Mouse (Mus musculus) E14TG2a.4 (cell line): ENCODE results near the gene 2900026A02Rik.

Source experiments
- H3K27me3 ChIP-seq: 2 replicates; pipeline ENCODE4 v1.6.1; 2014; ENCODE audit warnings: low read length, control low read depth; ENCODE audit not compliant: insufficient read depth
- H3K36me3 ChIP-seq: 2 replicates; pipeline ENCODE4 v1.6.1; 2014; ENCODE audit warnings: low read length, control low read depth; ENCODE audit not compliant: insufficient read depth
- H3K4me1 ChIP-seq: replicated peaks from 2 replicates; pipeline ENCODE4 v1.6.1; 2014; ENCODE audit warnings: low read depth, low read length, control low read depth
- H3K4me3 ChIP-seq: replicated peaks from 2 replicates; pipeline ENCODE4 v1.5.1; 2014; ENCODE audit warnings: mild to moderate bottlenecking, low read length
- H3K9me3 ChIP-seq: 2 replicates; pipeline ENCODE4 v1.6.1; 2014; ENCODE audit warnings: low read length, control low read depth
- CTCF ChIP-seq: conservative IDR thresholded peaks from 2 replicates; pipeline ENCODE4 v1.5.1; 2014; ENCODE audit warnings: low read length
- NANOG ChIP-seq: IDR thresholded peaks from 2 replicates; pipeline ENCODE4 v1.6.1; 2014; ENCODE audit warnings: borderline replicate concordance, low read length, mixed read lengths
- POU5F1 ChIP-seq: IDR thresholded peaks from 2 replicates; pipeline ENCODE4 v1.6.1; 2014; ENCODE audit warnings: low read length, borderline replicate concordance

2900026A02Rik gene

GRCm38 (mm10) chr5:113121591-113121875, 99.5 kb downstream of the 2900026A02Rik start:
- Histone ChIP-seq H3K36me3 (no peaks in the 10 kb centered on the region), H3K9me3 (no peaks in the 10 kb centered on the region), H3K4me3 (no peak overlapping the region), H3K4me1 (peaks cover 63% of the 10 kb centered on the region), H3K27me3 (no peaks in the 10 kb centered on the region)
- TF ChIP-seq CTCF = no peak
- TF ChIP-seq POU5F1 = no peak
- TF ChIP-seq NANOG = no peak

- no peaks in the 10 kb centered on the region for H3K36me3 ChIP-seq
- H3K27me3 ChIP-seq = no peaks in the 10 kb centered on the region
- no peak overlapping the region for H3K4me3 ChIP-seq
- H3K9me3 ChIP-seq = no peaks in the 10 kb centered on the region
- TF ChIP-seq POU5F1 (no peak), NANOG (no peak), CTCF (no peak)
- peaks cover 69% of the 10 kb centered on the region for H3K4me1 ChIP-seq
These were observed 100.1 kb downstream of the 2900026A02Rik start for GRCm38 (mm10) chr5:113120741-113121590.

- Histone ChIP-seq H3K9me3 (no peaks in the 10 kb centered on the region), H3K36me3 (no peaks in the 10 kb centered on the region), H3K4me3 (no peak overlapping the region), H3K4me1 (peaks cover 79% of the 10 kb centered on the region), H3K27me3 (no peaks in the 10 kb centered on the region)
- no peak for TF ChIP-seq NANOG
- no peak for TF ChIP-seq CTCF
These were observed 101.1 kb downstream of the 2900026A02Rik start for GRCm38 (mm10) chr5:113119861-113120465.

GRCm38 (mm10) chr5:113119291-113119690, 101.7 kb downstream of the 2900026A02Rik start:
- no peaks in the 10 kb centered on the region for H3K36me3 ChIP-seq
- H3K4me1 ChIP-seq = peaks cover 86% of the 10 kb centered on the region
- TF ChIP-seq POU5F1 (no peak), CTCF (no peak), NANOG (no peak)
- H3K9me3 ChIP-seq = no peaks in the 10 kb centered on the region
- H3K4me3 ChIP-seq = no peak overlapping the region
- H3K27me3 ChIP-seq = no peaks in the 10 kb centered on the region

- no peaks in the 10 kb centered on the region for H3K9me3 ChIP-seq
- TF ChIP-seq POU5F1 (no peak), NANOG (no peak), CTCF (no peak)
- peaks cover 91% of the 10 kb centered on the region for H3K4me1 ChIP-seq
- no peaks in the 10 kb centered on the region for H3K36me3 ChIP-seq
- peak overlapping the region; percentile 37; the same call in 1 of the 2 replicates for H3K4me3 ChIP-seq
- no peaks in the 10 kb centered on the region for H3K27me3 ChIP-seq
These were observed 102.3 kb downstream of the 2900026A02Rik start for GRCm38 (mm10) chr5:113118695-113119094.

- no peaks in the 10 kb centered on the region for H3K9me3 ChIP-seq
- peaks cover 93% of the 10 kb centered on the region for H3K4me1 ChIP-seq
- no peaks in the 10 kb centered on the region for H3K27me3 ChIP-seq
- TF ChIP-seq POU5F1 = no peak
- no peak for TF ChIP-seq CTCF
- TF ChIP-seq NANOG = no peak
- H3K36me3 ChIP-seq = no peaks in the 10 kb centered on the region
- H3K4me3 ChIP-seq = no peak overlapping the region
These were observed 103.7 kb downstream of the 2900026A02Rik start for GRCm38 (mm10) chr5:113117361-113117760.

GRCm38 (mm10) chr5:113115896-113116295, 105.1 kb downstream of the 2900026A02Rik start:
- Histone ChIP-seq H3K4me3 (peak overlapping the region; percentile 57), H3K9me3 (no peaks in the 10 kb centered on the region), H3K36me3 (no peaks in the 10 kb centered on the region), H3K27me3 (no peaks in the 10 kb centered on the region), H3K4me1 (peaks cover 89% of the 10 kb centered on the region)
- TF ChIP-seq NANOG (no peak), POU5F1 (no peak), CTCF (no peak)

GRCm38 (mm10) chr5:113114264-113115225, 106.5 kb downstream of the 2900026A02Rik start:
- Histone ChIP-seq H3K36me3 (no peaks in the 10 kb centered on the region), H3K27me3 (no peaks in the 10 kb centered on the region), H3K4me1 (peaks cover 81% of the 10 kb centered on the region), H3K4me3 (peak overlapping the region; percentile 20; the same call in 1 of the 2 replicates), H3K9me3 (no peaks in the 10 kb centered on the region)
- TF ChIP-seq NANOG = no peak
- TF ChIP-seq POU5F1 = no peak
- no peak for TF ChIP-seq CTCF
